Mouse (Mus musculus) CD4-positive, CD25-positive, alpha-beta regulatory T cell, adult 4 months (primary cell): Measurements from ENCODE around the gene Ccdc194. TPM values are rescaled to one million over a fixed set of nuclear protein-coding genes. Genes with fewer than 3 reads are reported as not detected.
"Not testable (repeated sequence)": the region's sequence is repeated elsewhere in the genome, so short reads cannot be mapped to it uniquely, and the experiment has no call there.

ENCODE experiments used
- ATAC-seq: one replicate; pipeline ENCODE4 v1.8.0; 2017
- polyA plus RNA-seq, 2 experiments: library from polyadenylated mRNA; unstranded; fragments of 100-300 nt; shearing (Covaris generic); gene quantifications; one replicate each; pipeline ENCODE4 v1.2.1; 2017

Gene Ccdc194
- polyA plus RNA-seq, 2 experiments from 2014 or later, result not detected

- no peak for ATAC-seq
Measured at GRCm38 (mm10) chr8:71552770-71553169, 27.3 kb upstream of the Ccdc194 start.

DNA sequence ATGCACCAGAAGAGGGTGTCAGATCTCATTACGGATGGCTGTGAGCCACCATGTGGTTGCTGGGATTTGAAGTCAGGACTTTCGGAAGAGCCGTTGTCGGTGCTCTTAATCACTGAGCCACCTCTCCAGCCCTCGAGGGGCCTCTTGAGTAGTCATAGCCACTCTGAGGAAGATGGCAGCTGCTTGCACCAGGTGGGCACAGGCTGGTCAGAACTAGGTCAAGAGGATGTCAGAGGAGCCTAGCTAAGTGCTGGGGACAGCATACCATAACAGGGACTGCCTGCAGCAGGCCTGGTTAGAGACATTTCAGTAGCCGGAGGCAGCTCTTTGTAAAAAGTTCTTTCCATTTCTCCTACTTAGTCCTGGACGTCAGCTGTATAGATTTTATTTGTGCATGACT lies 25.2 kb upstream of the Ccdc194 start:
- ATAC-seq, result no peak

DNA sequence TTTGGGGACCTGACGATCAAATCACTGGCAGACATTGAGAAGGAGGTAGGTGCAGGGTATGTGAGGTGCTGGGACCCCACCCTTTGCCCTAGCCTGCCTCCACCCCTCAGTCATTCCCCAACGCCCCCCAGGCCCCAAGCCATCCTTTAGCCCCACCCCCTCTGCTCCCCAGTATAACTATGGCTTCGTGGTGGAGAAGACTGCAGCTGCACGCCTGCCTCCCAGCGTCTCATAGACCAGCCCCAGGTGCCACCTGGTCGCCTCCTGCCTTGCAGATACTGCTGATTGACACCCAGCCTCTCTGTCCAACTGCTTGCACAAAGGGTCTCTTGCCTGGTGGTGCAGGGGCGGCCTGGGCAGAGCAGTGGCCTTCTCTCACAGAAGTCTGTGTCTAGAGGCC lies 22.1 kb upstream of the Ccdc194 start:
- no peak for ATAC-seq

DNA sequence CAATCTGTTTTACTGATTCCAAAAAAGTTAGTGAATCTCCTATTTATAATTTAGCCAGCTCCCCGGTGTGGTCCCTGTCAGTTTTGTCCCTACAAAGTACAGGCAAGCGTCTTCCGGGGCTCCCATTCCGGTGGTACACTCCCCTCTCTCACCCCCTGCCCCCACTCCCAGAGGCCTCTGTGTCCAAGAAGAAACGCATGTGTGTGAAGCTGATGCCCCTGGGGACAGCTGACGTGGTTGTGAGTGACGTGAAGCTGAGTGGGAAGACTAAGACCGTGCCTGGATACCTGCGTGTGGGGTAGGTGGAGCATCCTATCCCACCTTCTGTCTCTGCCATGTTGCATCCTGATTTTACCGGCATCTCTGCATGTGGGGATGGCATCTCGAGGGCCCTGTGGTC lies 19.5 kb upstream of the Ccdc194 start:
- ATAC-seq, result no peak

GRCm38 (mm10) chr8:71543755-71544154 lies 18.2 kb upstream of the Ccdc194 start:
- ATAC-seq, result no peak

DNA sequence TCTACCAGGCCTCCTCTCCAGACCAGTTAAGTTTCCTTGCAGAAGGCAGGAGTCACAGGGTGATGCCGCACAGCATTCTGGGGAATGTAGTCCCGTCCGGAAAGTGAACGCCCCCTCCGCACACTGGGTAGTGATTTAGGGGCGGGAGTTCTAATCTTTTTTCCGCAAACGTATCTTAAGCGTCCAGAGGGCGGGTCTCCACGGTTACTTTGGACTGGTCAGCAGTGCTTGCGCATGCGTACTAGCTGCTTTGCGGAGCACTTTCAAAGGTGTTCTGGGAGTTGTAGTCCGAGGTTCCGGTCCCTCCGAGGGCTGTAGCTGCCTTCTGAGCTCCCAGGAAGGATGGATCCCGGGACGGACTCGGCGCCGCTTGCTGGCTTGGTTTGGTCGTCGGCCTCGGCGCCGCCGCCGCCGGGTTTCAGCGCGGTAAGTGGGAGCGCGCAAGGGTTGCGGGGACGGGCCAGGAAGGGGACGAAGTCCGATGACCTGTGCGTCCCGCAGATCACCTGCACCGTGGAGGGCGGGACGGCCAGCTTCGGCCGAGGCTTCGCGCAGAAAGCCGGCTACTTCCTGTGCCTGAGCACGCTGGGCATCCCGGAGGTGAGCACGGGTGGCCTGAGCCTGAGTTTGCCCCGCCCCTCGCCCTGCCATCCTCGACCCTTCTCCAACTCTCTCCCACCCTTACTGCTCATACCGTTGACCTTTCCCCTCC lies 17.3 kb upstream of the Ccdc194 start, which contains the start of gene Mvb12a:
Gene Mvb12a (plus strand): TSS at position 291 of the 712 bp plus-strand sequence.
- ATAC-seq, result peak; percentile 99

DNA sequence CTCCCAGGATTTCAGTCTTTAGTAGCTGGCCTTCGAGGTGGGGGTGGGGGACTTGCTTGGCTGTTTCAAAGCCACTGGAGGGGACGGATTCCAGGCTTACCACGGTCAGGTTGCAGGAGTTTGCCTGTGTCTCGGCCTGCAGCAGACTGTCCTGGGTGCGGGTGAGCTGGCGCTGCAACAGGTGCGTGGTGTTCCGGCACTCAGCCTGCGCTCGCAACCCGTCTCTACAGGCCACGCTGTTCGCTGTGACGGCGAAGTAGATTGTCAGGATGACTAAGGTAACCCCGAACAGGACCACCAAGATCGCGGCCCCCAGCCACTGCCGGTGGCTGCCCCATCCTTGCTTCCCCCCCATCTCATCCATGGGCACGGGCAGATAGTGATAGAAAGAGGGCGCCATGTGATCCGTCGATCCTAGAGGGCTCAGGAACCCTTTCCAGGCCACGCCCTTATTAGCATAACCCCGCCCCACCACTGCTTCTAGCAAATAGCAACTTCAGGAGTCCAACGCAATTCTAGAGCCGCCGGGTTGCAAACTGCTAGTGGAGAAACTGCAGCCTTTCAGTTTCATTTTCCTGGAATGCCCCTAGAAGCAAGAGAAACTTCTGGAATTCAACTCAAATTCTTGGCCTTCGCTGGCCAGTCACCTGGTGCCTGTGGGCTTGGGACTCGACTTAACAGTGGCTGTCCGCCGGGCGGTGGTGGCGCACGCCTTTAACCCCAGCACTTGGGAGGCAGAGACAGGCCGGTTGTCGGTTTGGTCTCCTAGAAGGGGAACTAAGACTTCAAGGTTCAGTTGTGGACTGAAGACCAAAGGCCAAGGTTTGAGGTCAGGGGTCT lies 11.7 kb upstream of the Ccdc194 start, which contains the start of gene Bst2:
Gene Bst2 (minus strand): TSS at position 429 of the 840 bp plus-strand sequence.
- peak; percentile 98 for ATAC-seq

- no peak for ATAC-seq
Measured at GRCm38 (mm10) chr8:71535663-71536062, 10.2 kb upstream of the Ccdc194 start.

- no peak for ATAC-seq
Measured at GRCm38 (mm10) chr8:71534263-71534810, 8.8 kb upstream of the Ccdc194 start.

GRCm38 (mm10) chr8:71530735-71531467 lies 5.4 kb upstream of the Ccdc194 start:
- not testable (repeated sequence) for ATAC-seq

GRCm38 (mm10) chr8:71528362-71529073 lies 3.0 kb upstream of the Ccdc194 start:
- peak; percentile 100 for ATAC-seq

GRCm38 (mm10) chr8:71527162-71527870 lies 1.8 kb upstream of the Ccdc194 start:
- ATAC-seq, result no peak

GRCm38 (mm10) chr8:71526272-71526671 lies 761 bp upstream of the Ccdc194 start:
- ATAC-seq, result no peak

GRCm38 (mm10) chr8:71521634-71522033 lies 3.9 kb downstream of the Ccdc194 start:
- ATAC-seq, result peak; percentile 94

- peak; percentile 73 for ATAC-seq
Measured at GRCm38 (mm10) chr8:71519037-71519825, 6.3 kb downstream of the Ccdc194 start.

DNA sequence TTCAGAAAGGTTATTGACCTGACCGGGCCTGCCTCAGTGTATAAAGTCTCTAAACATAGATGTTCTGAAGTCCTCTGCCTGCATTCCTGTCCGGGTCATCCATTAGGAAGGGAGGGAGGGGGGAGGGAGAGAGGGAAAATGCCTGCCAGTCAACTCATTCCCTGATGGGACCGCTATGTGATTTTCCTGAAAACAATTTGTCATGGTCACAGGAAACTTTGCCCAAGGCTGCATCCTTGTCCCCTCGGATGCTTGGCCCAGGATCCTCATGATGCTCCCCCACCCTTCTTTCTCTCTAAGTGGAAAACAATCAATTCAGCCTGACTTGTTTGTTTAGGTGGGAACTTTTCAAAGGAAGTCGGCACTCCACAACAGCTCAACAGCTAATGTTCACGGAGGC lies 8.7 kb downstream of the Ccdc194 start:
- ATAC-seq, result no peak

DNA sequence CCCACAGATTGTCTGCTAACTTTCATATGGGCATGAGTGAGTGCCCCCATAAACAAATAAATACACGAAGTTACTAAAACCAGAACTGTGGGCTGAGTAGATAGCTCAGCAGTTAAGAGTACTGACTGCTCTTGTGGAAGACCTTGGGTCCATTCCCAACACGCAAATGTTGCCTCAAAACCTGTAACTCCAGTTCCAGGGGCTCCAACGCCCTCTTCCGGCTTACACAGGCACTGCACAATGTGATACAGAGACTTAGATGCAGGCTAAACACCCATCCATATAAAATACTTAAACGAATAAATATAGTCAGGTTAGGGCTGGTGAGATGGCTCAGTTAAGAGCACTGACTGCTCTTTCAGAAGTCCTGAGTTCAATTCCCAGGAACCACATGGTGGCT lies 10.5 kb downstream of the Ccdc194 start:
- ATAC-seq, result no peak

DNA sequence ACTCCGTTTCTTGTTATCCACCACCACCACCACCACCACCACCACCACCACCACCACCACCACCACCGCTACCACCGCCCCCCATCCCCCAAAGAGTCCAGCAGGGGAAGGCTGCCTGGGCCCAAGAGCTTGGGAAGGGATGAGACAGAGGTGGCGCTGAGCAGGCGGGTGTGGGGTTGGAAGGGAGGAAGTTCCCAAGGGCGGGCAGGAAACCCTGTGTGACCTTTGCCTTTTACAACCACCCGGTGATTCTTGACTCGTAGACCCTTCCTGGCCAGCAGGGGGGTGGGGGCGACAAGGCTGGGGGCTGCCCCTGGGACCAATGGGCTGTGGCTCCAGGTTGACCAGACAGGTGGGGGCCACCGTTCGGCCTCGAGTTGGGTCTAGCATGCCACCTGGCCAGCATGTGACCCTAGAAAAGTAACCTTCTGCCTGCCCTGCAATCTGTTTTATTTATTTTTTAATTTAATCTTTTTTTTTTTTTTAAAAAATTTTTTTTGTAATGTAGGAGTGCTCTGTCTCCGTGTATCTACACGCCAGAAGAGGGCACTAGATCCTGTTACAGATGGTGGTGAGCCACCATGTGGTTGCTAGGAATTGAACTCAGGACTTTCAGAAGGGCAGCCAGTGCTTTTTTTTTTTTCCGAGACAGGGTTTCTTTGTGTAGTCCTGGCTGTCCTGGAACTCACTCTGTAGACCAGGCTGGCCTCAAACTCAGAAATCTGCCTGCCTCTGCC lies 12.3 kb downstream of the Ccdc194 start:
- ATAC-seq, result no peak

DNA sequence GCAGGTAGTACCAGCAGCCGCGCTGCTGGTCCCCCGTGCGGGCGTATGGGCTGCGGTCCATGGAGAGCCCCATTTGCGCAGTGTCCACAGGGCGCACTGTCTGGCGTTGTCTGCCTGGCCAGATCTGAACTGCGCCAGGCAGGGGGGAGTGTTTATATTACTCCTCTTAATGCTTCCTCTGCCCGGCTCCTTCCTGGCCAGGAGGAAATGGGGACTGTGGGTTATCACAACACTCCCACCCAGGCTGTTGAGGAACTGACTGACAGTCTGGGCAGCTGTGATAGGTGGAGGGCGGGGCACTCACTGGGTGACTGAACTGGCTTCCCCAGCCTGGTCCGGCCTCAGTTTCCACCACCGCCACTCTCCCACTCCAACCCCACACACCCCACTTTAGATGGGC lies 13.9 kb downstream of the Ccdc194 start, which contains the start of gene Plvap:
Gene Plvap (minus strand): TSS at position 109 of the 400 bp plus-strand sequence.
- no peak for ATAC-seq

GRCm38 (mm10) chr8:71509316-71509715 lies 16.2 kb downstream of the Ccdc194 start:
- ATAC-seq, result no peak
